Mouse (Mus musculus) MEL (cell line): Measurements from ENCODE around the gene Mavs. TPM values are rescaled to one million over a fixed set of nuclear protein-coding genes. Genes with fewer than 3 reads are reported as not detected.

Experiments
- DNase-seq: peaks from one replicate; pipeline ENCODE4 v3.0.0; 2011; ENCODE audit warnings: low read depth, low spot score
- H3K27ac ChIP-seq: 2 replicates; pipeline ENCODE4 v1.5.1; 2012; ENCODE audit warnings: low read depth, mild to moderate bottlenecking, control low read depth, low read length, moderate library complexity; ENCODE audit not compliant: control insufficient read depth
- H3K27me3 ChIP-seq, 2 experiments: fragments of 150-350 bp in 1 of 2; sonication (generic) in 1 of 2; 2 replicates each; pipeline ENCODE4 v1.6.1; 2012; ENCODE audit warnings: low read length in 2 of 2, mild to moderate bottlenecking in 2 of 2, improper control_type of control experiment in 1 of 2, moderate library complexity in 1 of 2; ENCODE audit not compliant: insufficient read depth in 2 of 2, control insufficient read depth in 1 of 2
- H3K36me3 ChIP-seq, 2 experiments: 2 replicates each; pipeline ENCODE4 v1.6.1; 2012 to 2014; ENCODE audit warnings: low read length in 2 of 2, improper control_type of control experiment in 1 of 2, inconsistent platforms in 1 of 2, mild to moderate bottlenecking in 1 of 2; ENCODE audit not compliant: insufficient read depth in 2 of 2, control insufficient read depth in 1 of 2
- H3K4me1 ChIP-seq, 2 experiments: fragments of 150-350 bp in 1 of 2; sonication (generic) in 1 of 2; 2 replicates each; pipeline ENCODE4 v1.6.1; 2012; ENCODE audit warnings: low read length in 2 of 2, improper control_type of control experiment in 1 of 2, mild to moderate bottlenecking in 1 of 2; ENCODE audit not compliant: insufficient read depth in 2 of 2, control insufficient read depth in 1 of 2
- H3K4me3 ChIP-seq, 2 experiments: fragments of 150-350 bp in 1 of 2; sonication (generic) in 1 of 2; 2 replicates each; pipeline ENCODE4 v1.5.1; 2012; ENCODE audit warnings: low read depth in 2 of 2, low read length in 2 of 2, mild to moderate bottlenecking in 2 of 2, moderate library complexity in 2 of 2, control low read depth in 1 of 2, improper control_type of control experiment in 1 of 2; ENCODE audit not compliant: control insufficient read depth in 1 of 2, insufficient read depth in 1 of 2
- H3K79me2 ChIP-seq: 2 replicates; pipeline ENCODE4 v1.6.1; 2012; ENCODE audit warnings: mild to moderate bottlenecking, low read length, moderate library complexity; ENCODE audit not compliant: control insufficient read depth, poor library complexity, insufficient read depth
- H3K9ac ChIP-seq: 2 replicates; pipeline ENCODE4 v1.6.1; 2012; ENCODE audit warnings: low read depth, mild to moderate bottlenecking, control low read depth, low read length, moderate library complexity; ENCODE audit not compliant: control insufficient read depth, poor library complexity, severe bottlenecking
- H3K9me3 ChIP-seq: fragments of 150-350 bp; sonication (generic); replicated peaks from 2 replicates; pipeline ENCODE4 v1.6.1; 2012; ENCODE audit warnings: mild to moderate bottlenecking, low read length, improper control_type of control experiment, moderate library complexity; ENCODE audit not compliant: insufficient read depth
- BHLHE40 ChIP-seq: IDR thresholded peaks from 2 replicates; pipeline ENCODE4 v1.6.1; 2012; ENCODE audit warnings: low read depth, mild to moderate bottlenecking, inconsistent platforms, low read length, improper control_type of control experiment, borderline replicate concordance
- CHD1 ChIP-seq: IDR thresholded peaks from 2 replicates; pipeline ENCODE4 v1.6.1; 2012; ENCODE audit warnings: low read depth, mild to moderate bottlenecking, inconsistent platforms, low read length, improper control_type of control experiment
- CTCF ChIP-seq, 3 experiments: IDR thresholded peaks in 2 of 3; conservative IDR thresholded peaks in 1 of 3; 2 replicates each; pipeline ENCODE4 v1.5.1; 2011 to 2012; ENCODE audit warnings: low read length in 3 of 3, low read depth in 2 of 3, mild to moderate bottlenecking in 2 of 3, improper control_type of control experiment in 1 of 3, inconsistent platforms in 1 of 3, mixed read lengths in 1 of 3, moderate library complexity in 1 of 3; ENCODE audit not compliant: control insufficient read depth in 1 of 3, insufficient read depth in 1 of 3, poor library complexity in 1 of 3, severe bottlenecking in 1 of 3
- E2F4 ChIP-seq: IDR thresholded peaks from 2 replicates; pipeline ENCODE4 v1.6.1; 2011; ENCODE audit warnings: low read depth, low read length, improper control_type of control experiment, borderline replicate concordance
- ELF1 ChIP-seq: IDR thresholded peaks from 2 replicates; pipeline ENCODE4 v1.6.1; 2014; ENCODE audit warnings: low read depth, mild to moderate bottlenecking, inconsistent platforms, low read length, improper control_type of control experiment, moderate library complexity
- EP300 ChIP-seq, 2 experiments: IDR thresholded peaks; 2 replicates each; pipeline ENCODE4 v1.6.1; 2011; ENCODE audit warnings: improper control_type of control experiment in 2 of 2, low read length in 2 of 2, low read depth in 1 of 2, mild to moderate bottlenecking in 1 of 2
- ETS1 ChIP-seq: IDR thresholded peaks from 2 replicates; pipeline ENCODE4 v1.6.1; 2012; ENCODE audit warnings: low read depth, mild to moderate bottlenecking, inconsistent platforms, low read length, improper control_type of control experiment, moderate library complexity
- GABPA ChIP-seq: IDR thresholded peaks from 2 replicates; pipeline ENCODE4 v1.6.1; 2012; ENCODE audit warnings: low read depth, mild to moderate bottlenecking, inconsistent platforms, low read length, improper control_type of control experiment, moderate library complexity
- GATA1 ChIP-seq: IDR thresholded peaks from 2 replicates; pipeline ENCODE4 v1.6.1; 2011; ENCODE audit warnings: low read depth, low read length, improper control_type of control experiment
- HCFC1 ChIP-seq: IDR thresholded peaks from 2 replicates; pipeline ENCODE4 v1.6.1; 2012; ENCODE audit warnings: low read depth, mild to moderate bottlenecking, inconsistent platforms, low read length, improper control_type of control experiment, moderate library complexity
- JUND ChIP-seq: IDR thresholded peaks from 2 replicates; pipeline ENCODE4 v1.6.1; 2011; ENCODE audit warnings: low read depth, mild to moderate bottlenecking, improper control_type of control experiment, low read length
- KAT2A ChIP-seq: conservative IDR thresholded peaks from 2 replicates; pipeline ENCODE4 v1.6.1; 2012; ENCODE audit warnings: low read depth, low read length, improper control_type of control experiment, inconsistent platforms
- MAFK ChIP-seq: IDR thresholded peaks from 2 replicates; pipeline ENCODE4 v1.6.1; 2011; ENCODE audit warnings: low read depth, mild to moderate bottlenecking, low read length, improper control_type of control experiment, borderline replicate concordance
- MAX ChIP-seq: IDR thresholded peaks from 2 replicates; pipeline ENCODE4 v1.6.1; 2011; ENCODE audit warnings: low read length, improper control_type of control experiment
- MAZ ChIP-seq: IDR thresholded peaks from 2 replicates; pipeline ENCODE4 v1.6.1; 2012; ENCODE audit warnings: low read depth, mild to moderate bottlenecking, inconsistent platforms, low read length, improper control_type of control experiment
- MXI1 ChIP-seq: IDR thresholded peaks from 2 replicates; pipeline ENCODE4 v1.6.1; 2011; ENCODE audit warnings: mild to moderate bottlenecking, low read depth, low read length, improper control_type of control experiment
- MYB ChIP-seq: IDR thresholded peaks from 2 replicates; pipeline ENCODE4 v1.6.1; 2011; ENCODE audit warnings: mild to moderate bottlenecking, low read depth, low read length, improper control_type of control experiment
- MYC ChIP-seq: IDR thresholded peaks from 2 replicates; pipeline ENCODE4 v1.6.1; 2011; ENCODE audit warnings: low read depth, mild to moderate bottlenecking, low read length, improper control_type of control experiment, moderate library complexity
- NELFE ChIP-seq: IDR thresholded peaks from 2 replicates; pipeline ENCODE4 v1.6.1; 2011; ENCODE audit warnings: low read depth, low read length, improper control_type of control experiment
- POLR2A ChIP-seq, 2 experiments: IDR thresholded peaks; 2 replicates each; pipeline ENCODE4 v1.6.1; 2011 to 2012; ENCODE audit warnings: low read length in 2 of 2, mild to moderate bottlenecking in 2 of 2, control low read depth in 1 of 2, improper control_type of control experiment in 1 of 2, low read depth in 1 of 2, moderate library complexity in 1 of 2; ENCODE audit not compliant: control insufficient read depth in 1 of 2, insufficient read depth in 1 of 2, poor library complexity in 1 of 2
- POLR2AphosphoS2 ChIP-seq: IDR thresholded peaks from 2 replicates; pipeline ENCODE4 v1.6.1; 2011; ENCODE audit warnings: low read length, improper control_type of control experiment
- POLR2AphosphoS5 ChIP-seq: IDR thresholded peaks from 2 replicates; pipeline ENCODE4 v1.6.1; 2012; ENCODE audit warnings: low read depth, borderline replicate concordance, mild to moderate bottlenecking, inconsistent platforms, low read length, moderate library complexity, mixed read lengths
- RAD21 ChIP-seq: IDR thresholded peaks from 2 replicates; pipeline ENCODE4 v1.6.1; 2011; ENCODE audit warnings: mild to moderate bottlenecking, low read depth, low read length, improper control_type of control experiment
- RCOR1 ChIP-seq: IDR thresholded peaks from 2 replicates; pipeline ENCODE4 v1.6.1; 2012; ENCODE audit warnings: low read depth, mild to moderate bottlenecking, inconsistent platforms, low read length, improper control_type of control experiment
- SIN3A ChIP-seq: IDR thresholded peaks from 2 replicates; pipeline ENCODE4 v1.6.1; 2012; ENCODE audit warnings: low read length, improper control_type of control experiment, inconsistent platforms
- SMC3 ChIP-seq: IDR thresholded peaks from 2 replicates; pipeline ENCODE4 v1.6.1; 2011; ENCODE audit warnings: low read depth, low read length, improper control_type of control experiment
- TAL1 ChIP-seq: IDR thresholded peaks from 2 replicates; pipeline ENCODE4 v1.6.1; 2012; ENCODE audit warnings: mild to moderate bottlenecking, inconsistent platforms, low read length, moderate library complexity, mixed read lengths
- TBP ChIP-seq: IDR thresholded peaks from 2 replicates; pipeline ENCODE4 v1.8.0; 2011; ENCODE audit warnings: low read depth, low read length, improper control_type of control experiment
- TCF12 ChIP-seq: IDR thresholded peaks from 2 replicates; pipeline ENCODE4 v1.6.1; 2014; ENCODE audit warnings: low read depth, mild to moderate bottlenecking, inconsistent platforms, low read length, improper control_type of control experiment, moderate library complexity
- UBTF ChIP-seq: IDR thresholded peaks from 2 replicates; pipeline ENCODE4 v1.6.1; 2012; ENCODE audit warnings: low read depth, mild to moderate bottlenecking, inconsistent platforms, low read length, improper control_type of control experiment, moderate library complexity, borderline replicate concordance; ENCODE audit not compliant: insufficient read depth
- USF2 ChIP-seq, 2 experiments: IDR thresholded peaks; 2 replicates each; pipeline ENCODE4 v1.6.1; 2011 to 2012; ENCODE audit warnings: improper control_type of control experiment in 2 of 2, low read length in 2 of 2, borderline replicate concordance in 1 of 2, inconsistent platforms in 1 of 2, low read depth in 1 of 2, mild to moderate bottlenecking in 1 of 2; ENCODE audit not compliant: insufficient read depth in 1 of 2
- ZC3H11A ChIP-seq: IDR thresholded peaks from 2 replicates; pipeline ENCODE4 v1.6.1; 2012; ENCODE audit warnings: low read depth, mild to moderate bottlenecking, inconsistent platforms, low read length, improper control_type of control experiment
- ZKSCAN1 ChIP-seq: IDR thresholded peaks from 2 replicates; pipeline ENCODE4 v1.6.1; 2012; ENCODE audit warnings: low read depth, mild to moderate bottlenecking, inconsistent platforms, low read length, improper control_type of control experiment, moderate library complexity
- ZMIZ1 ChIP-seq: IDR thresholded peaks from 2 replicates; pipeline ENCODE4 v1.6.1; 2012; ENCODE audit warnings: low read depth, mild to moderate bottlenecking, inconsistent platforms, low read length, improper control_type of control experiment, moderate library complexity
- ZNF384 ChIP-seq: IDR thresholded peaks from 2 replicates; pipeline ENCODE4 v1.6.1; 2012; ENCODE audit warnings: low read depth, mild to moderate bottlenecking, inconsistent platforms, low read length, improper control_type of control experiment
- polyA plus RNA-seq, 2 experiments: library from polyadenylated mRNA; stranded (reverse) in 1 of 2; unstranded in 1 of 2; fragments of >175 nt in 1 of 2; fragments of >200 nt in 1 of 2; gene quantifications; 2 replicates each; pipeline versions ENCODE4 v1.2.1 to v1.2.4; 2012; ENCODE audit warnings: low replicate concordance in 2 of 2, low read depth in 1 of 2; ENCODE audit not compliant: insufficient read length in 2 of 2, insufficient read depth in 1 of 2, missing spikeins in 1 of 2
- total RNA-seq: library from RNA; depleted of rRNA; stranded (reverse); fragments of 300-350 nt; gene quantifications from 2 replicates; pipeline ENCODE4 v1.2.3, GENCODE M21; 2012

Mavs gene
- total and polyA plus RNA-seq, 3 experiments, result 21.3 to 32.1 TPM; not detected in 1

GRCm38 (mm10) chr2:131253681-131254328 is 19.9 kb downstream of the Mavs start:
- TF ChIP-seq NELFE, result no peak
- no peak for TF ChIP-seq JUND
- no peak for TF ChIP-seq ZKSCAN1
- peak; percentile 65 to 88 (median 77) for TF ChIP-seq CTCF (IDR thresholded peaks at IDR 0.05 in 2 of 3, conservative IDR thresholded peaks at IDR 0.05 in 1 of 3; ENCODE audit: control insufficient read depth in 1 of 3, insufficient read depth in 1 of 3, low read depth in 2 of 3, low read length in 3 of 3, poor library complexity in 1 of 3, severe bottlenecking in 1 of 3)
- TF ChIP-seq RCOR1, result peak; percentile 46; the same call in 1 of the 2 replicates
- TF ChIP-seq UBTF, result no peak
- TF ChIP-seq HCFC1, result 0 out of 2 replicates have a peak, but pooled peaks have one; percentile 35
- peak; percentile 52; the same call in 1 of the 2 replicates for TF ChIP-seq MXI1
- peak; percentile 28; the same call in 1 of the 2 replicates for TF ChIP-seq ELF1
- no peak for TF ChIP-seq KAT2A
- TF ChIP-seq ETS1, result peak; percentile 68; the same call in 1 of the 2 replicates
- TF ChIP-seq BHLHE40, result peak; percentile 33; the same call in 1 of the 2 replicates
- no peak for TF ChIP-seq CHD1
- TF ChIP-seq POLR2AphosphoS5, result no peak
- TF ChIP-seq TBP, result no peak
- no peak for TF ChIP-seq MAX
- TF ChIP-seq ZC3H11A, result peak; percentile 90
- no peak for TF ChIP-seq POLR2A (IDR thresholded peaks at IDR 0.05; ENCODE audit: control insufficient read depth in 1 of 2, insufficient read depth in 1 of 2, low read depth in 1 of 2, low read length in 2 of 2, poor library complexity in 1 of 2)
- peak; percentile 88 for TF ChIP-seq RAD21
- no peak for TF ChIP-seq E2F4
- 0 out of 2 replicates have a peak, but pooled peaks have one; percentile 31 for TF ChIP-seq MYB
- peak; percentile 81 for TF ChIP-seq SIN3A
- TF ChIP-seq MAFK, result peak; percentile 19; the same call in 1 of the 2 replicates
- peak; percentile 44; the same call in 1 of the 2 replicates for TF ChIP-seq GABPA
- TF ChIP-seq GATA1, result peak; percentile 80
- TF ChIP-seq ZMIZ1, result no peak
- TF ChIP-seq EP300 (IDR thresholded peaks at IDR 0.05; ENCODE audit: low read depth in 1 of 2, low read length in 2 of 2), result peak; percentile 58 to 63; a peak in 3 of 4 replicates
- TF ChIP-seq MYC, result peak; percentile 55; the same call in 1 of the 2 replicates
- peak; percentile 74 for TF ChIP-seq TCF12
- TF ChIP-seq ZNF384, result peak; percentile 52; the same call in 1 of the 2 replicates
- peak; percentile 90 for TF ChIP-seq SMC3
- TF ChIP-seq POLR2AphosphoS2, result no peak
- TF ChIP-seq USF2 (IDR thresholded peaks at IDR 0.05; ENCODE audit: borderline replicate concordance in 1 of 2, insufficient read depth in 1 of 2, low read depth in 1 of 2, low read length in 2 of 2), result no peak
- TF ChIP-seq TAL1, result peak; percentile 30; the same call in 1 of the 2 replicates
- TF ChIP-seq MAZ, result peak; percentile 67; the same call in 1 of the 2 replicates
- Histone ChIP-seq H3K9ac (peak overlapping the region; percentile 60), H3K36me3 (peaks cover 0 to 9% of the 10 kb centered on the region in 2 experiments; a peak in 2 of 4 replicates), H3K4me1 (peaks cover 11 to 20% of the 10 kb centered on the region in 2 experiments), H3K27me3 (no peaks in the 10 kb centered on the region), H3K27ac (peak overlapping the region; percentile 66), H3K79me2 (no peaks in the 10 kb centered on the region), H3K9me3 (no peaks in the 10 kb centered on the region), H3K4me3 (peak overlapping the region; percentile 35 to 46)
- peak; percentile 86 for DNase-seq
